Mouse (Mus musculus): ENCODE measurements at regions not wholly inside any gene's neighbourhood (a gene's known extent, or its start where the extent isn't known, plus 50 kb on each side); places are given as distances from the start of the nearest gene placed in this dataset.
A peak's percentile ranks its signal among the peaks of the same experiment; 100 is the strongest.

DNA sequence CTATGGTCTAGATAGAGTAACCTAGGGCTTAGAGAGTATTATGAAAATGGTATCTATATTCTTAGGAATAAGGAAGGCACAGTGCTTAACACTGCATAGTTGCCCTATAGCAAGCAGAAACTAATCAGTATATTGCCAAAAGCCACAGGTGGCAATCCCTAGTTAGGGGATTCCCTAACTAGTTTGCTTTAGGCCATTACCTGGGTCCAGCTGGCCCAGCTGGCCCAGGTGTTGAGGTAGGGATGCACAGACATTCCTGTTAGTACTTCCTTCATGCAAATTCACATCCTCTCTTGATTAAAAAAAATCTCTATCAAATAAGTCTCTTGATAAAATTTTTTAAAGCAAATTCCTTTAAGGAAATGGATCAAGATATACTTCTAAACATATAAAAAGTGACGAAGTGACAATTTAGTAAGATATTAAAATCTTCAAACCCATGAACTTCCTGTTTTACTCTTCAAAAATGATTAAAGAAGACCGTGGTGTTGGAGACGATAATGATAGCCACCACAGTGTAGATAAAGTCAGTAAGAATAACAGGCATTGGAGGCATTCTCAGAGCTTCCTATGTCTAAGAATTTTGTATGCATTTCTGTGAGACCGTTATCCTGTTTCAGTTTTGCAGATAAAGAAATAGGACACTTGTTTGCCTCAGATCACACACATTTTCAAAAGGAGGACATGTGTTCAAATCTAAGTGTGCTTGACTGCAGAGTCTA is 1036.7 kb downstream of the Gsdmc2 start:
- Histone ChIP-seq H3K36me3 (ENCODE audit: control insufficient read depth, insufficient read depth, low read length) (no peaks in the 10 kb centered on the region), H3K4me1 (ENCODE audit: control insufficient read depth, insufficient read depth, low read length) (no peaks in the 10 kb centered on the region), H3K27ac (no peak overlapping the region), H3K27me3 (ENCODE audit: control insufficient read depth, insufficient read depth, low read length) (no peaks in the 10 kb centered on the region), H3K4me3 (no peak overlapping the region), H3K79me2 (replicated peaks; ENCODE audit: control insufficient read depth, insufficient read depth, low read length) (no peaks in the 10 kb centered on the region), H3K9ac (ENCODE audit: low read depth, low read length) (no peak overlapping the region)
- TF ChIP-seq POLR2A (IDR thresholded peaks at IDR 0.05; ENCODE audit: insufficient read depth, low read depth, low read length) (no peak), EP300 (IDR thresholded peaks at IDR 0.05; ENCODE audit: insufficient read depth, low read depth, low read length) (no peak), CTCF (IDR thresholded peaks at IDR 0.05) (no peak)
- DNase-seq: no peak
- WGBS: 56% methylated on average over 4 of the region's 4 CpGs
- intact Hi-C loops (cut with DNase I): loop anchor here (10.0 kb wide), 1 partner anchor 1653 kb away; no protein-coding TSS in a partner anchor

DNA sequence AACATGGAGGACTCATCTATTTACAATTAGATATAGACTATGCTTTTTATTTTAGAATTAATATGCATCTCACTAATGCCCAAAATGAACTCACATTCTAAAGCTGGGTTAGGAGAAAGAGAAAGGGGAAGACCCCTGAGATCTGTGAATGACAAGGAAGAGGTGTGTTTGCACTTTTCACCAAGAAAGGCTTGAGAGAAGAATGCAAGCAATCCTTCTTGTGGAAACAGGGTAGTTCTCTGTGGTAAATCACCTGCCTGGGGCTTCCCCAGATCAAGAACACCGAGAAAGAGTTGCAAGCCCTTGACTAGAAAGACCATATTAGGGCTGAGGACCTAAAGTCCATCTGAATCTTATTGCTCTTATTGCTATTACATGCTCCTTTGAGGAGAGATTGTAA is 1037.6 kb downstream of the Gsdmc2 start:
- no peak for TF ChIP-seq EP300 (IDR thresholded peaks at IDR 0.05; ENCODE audit: insufficient read depth, low read depth, low read length)
- no peak for TF ChIP-seq CTCF (IDR thresholded peaks at IDR 0.05)
- no peak for TF ChIP-seq POLR2A (IDR thresholded peaks at IDR 0.05; ENCODE audit: insufficient read depth, low read depth, low read length)
- H3K4me3 ChIP-seq: no peak overlapping the region
- no peak overlapping the region for H3K27ac ChIP-seq
- 79% methylated on average over 1 of the region's 1 CpGs for WGBS
- no peaks in the 10 kb centered on the region for H3K4me1 ChIP-seq (ENCODE audit: control insufficient read depth, insufficient read depth, low read length)
- intact Hi-C loops (cut with DNase I): loop anchor here (10.0 kb wide), 1 partner anchor 1653 kb away; no protein-coding TSS in a partner anchor
- no peaks in the 10 kb centered on the region for H3K79me2 ChIP-seq (replicated peaks; ENCODE audit: control insufficient read depth, insufficient read depth, low read length)
- DNase-seq: no peak
- no peaks in the 10 kb centered on the region for H3K36me3 ChIP-seq (ENCODE audit: control insufficient read depth, insufficient read depth, low read length)
- H3K27me3 ChIP-seq (ENCODE audit: control insufficient read depth, insufficient read depth, low read length): no peaks in the 10 kb centered on the region
- no peak overlapping the region for H3K9ac ChIP-seq (ENCODE audit: low read depth, low read length)

GRCm38 (mm10) chr15:62802770-62803169 is 1042.2 kb downstream of the Gsdmc2 start:
- Histone ChIP-seq H3K4me3 (no peak overlapping the region), H3K79me2 (replicated peaks; ENCODE audit: control insufficient read depth, insufficient read depth, low read length) (no peaks in the 10 kb centered on the region), H3K27me3 (ENCODE audit: control insufficient read depth, insufficient read depth, low read length) (no peaks in the 10 kb centered on the region), H3K4me1 (ENCODE audit: control insufficient read depth, insufficient read depth, low read length) (no peaks in the 10 kb centered on the region), H3K27ac (no peak overlapping the region), H3K36me3 (ENCODE audit: control insufficient read depth, insufficient read depth, low read length) (no peaks in the 10 kb centered on the region), H3K9ac (ENCODE audit: low read depth, low read length) (no peak overlapping the region)
- TF ChIP-seq CTCF (IDR thresholded peaks at IDR 0.05) (peak; percentile 53), POLR2A (IDR thresholded peaks at IDR 0.05; ENCODE audit: insufficient read depth, low read depth, low read length) (no peak)
- intact Hi-C loops (cut with DNase I): loop anchor here (5.0 to 10.0 kb wide), 2 partner anchors 820 to 1648 kb away; no protein-coding TSS in a partner anchor
- no peak for DNase-seq

GRCm38 (mm10) chr15:62798731-62799130 is 1046.2 kb downstream of the Gsdmc2 start:
- Histone ChIP-seq H3K36me3 (ENCODE audit: control insufficient read depth, insufficient read depth, low read length) (no peaks in the 10 kb centered on the region), H3K4me1 (ENCODE audit: control insufficient read depth, insufficient read depth, low read length) (no peaks in the 10 kb centered on the region), H3K9ac (ENCODE audit: low read depth, low read length) (no peak overlapping the region), H3K4me3 (no peak overlapping the region), H3K79me2 (replicated peaks; ENCODE audit: control insufficient read depth, insufficient read depth, low read length) (no peaks in the 10 kb centered on the region), H3K27me3 (ENCODE audit: control insufficient read depth, insufficient read depth, low read length) (no peaks in the 10 kb centered on the region), H3K27ac (no peak overlapping the region)
- TF ChIP-seq EP300 (IDR thresholded peaks at IDR 0.05; ENCODE audit: insufficient read depth, low read depth, low read length): no peak
- TF ChIP-seq POLR2A (IDR thresholded peaks at IDR 0.05; ENCODE audit: insufficient read depth, low read depth, low read length): no peak
- TF ChIP-seq CTCF (IDR thresholded peaks at IDR 0.05): no peak
- DNase-seq: peak in 1 of 2 experiments; percentile 4
- intact Hi-C loops (cut with DNase I): no loop called here
- WGBS: 57% methylated on average over 4 of the region's 4 CpGs

GRCm38 (mm10) chr15:62793569-62793968 is 1051.4 kb downstream of the Gsdmc2 start:
- Histone ChIP-seq H3K9ac (ENCODE audit: low read depth, low read length) (no peak overlapping the region), H3K27ac (no peak overlapping the region), H3K4me1 (ENCODE audit: control insufficient read depth, insufficient read depth, low read length) (no peaks in the 10 kb centered on the region), H3K4me3 (no peak overlapping the region), H3K36me3 (ENCODE audit: control insufficient read depth, insufficient read depth, low read length) (no peaks in the 10 kb centered on the region), H3K79me2 (replicated peaks; ENCODE audit: control insufficient read depth, insufficient read depth, low read length) (no peaks in the 10 kb centered on the region), H3K27me3 (ENCODE audit: control insufficient read depth, insufficient read depth, low read length) (no peaks in the 10 kb centered on the region)
- DNase-seq: no peak
- no peak for TF ChIP-seq POLR2A (IDR thresholded peaks at IDR 0.05; ENCODE audit: insufficient read depth, low read depth, low read length)
- TF ChIP-seq CTCF (IDR thresholded peaks at IDR 0.05): no peak
- TF ChIP-seq EP300 (IDR thresholded peaks at IDR 0.05; ENCODE audit: insufficient read depth, low read depth, low read length): no peak
- intact Hi-C loops (cut with DNase I): no loop called here
- 96% methylated on average over 5 of the region's 5 CpGs for WGBS

- Histone ChIP-seq H3K4me3 (no peak overlapping the region), H3K27ac (no peak overlapping the region), H3K36me3 (ENCODE audit: control insufficient read depth, insufficient read depth, low read length) (no peaks in the 10 kb centered on the region), H3K9ac (ENCODE audit: low read depth, low read length) (no peak overlapping the region), H3K4me1 (ENCODE audit: control insufficient read depth, insufficient read depth, low read length) (no peaks in the 10 kb centered on the region), H3K27me3 (ENCODE audit: control insufficient read depth, insufficient read depth, low read length) (no peaks in the 10 kb centered on the region), H3K79me2 (replicated peaks; ENCODE audit: control insufficient read depth, insufficient read depth, low read length) (no peaks in the 10 kb centered on the region)
- 53% methylated on average over 1 of the region's 1 CpGs for WGBS
- no peak for DNase-seq
- TF ChIP-seq EP300 (IDR thresholded peaks at IDR 0.05; ENCODE audit: insufficient read depth, low read depth, low read length): no peak
- no peak for TF ChIP-seq POLR2A (IDR thresholded peaks at IDR 0.05; ENCODE audit: insufficient read depth, low read depth, low read length)
- no peak for TF ChIP-seq CTCF (IDR thresholded peaks at IDR 0.05)
- intact Hi-C loops (cut with DNase I): no loop called here
These were observed 1052.9 kb downstream of the Gsdmc2 start for GRCm38 (mm10) chr15:62792084-62792483.

All from heart, adult 2 months (tissue).